Mouse (Mus musculus): ENCODE results near the gene Alg14. TPM values are rescaled to one million over a fixed set of nuclear protein-coding genes. Genes with fewer than 3 reads are reported as not detected.

The Alg14 gene
- total RNA-seq, 2 experiments from 2014 or later: 12.2 to 12.7 TPM

DNA sequence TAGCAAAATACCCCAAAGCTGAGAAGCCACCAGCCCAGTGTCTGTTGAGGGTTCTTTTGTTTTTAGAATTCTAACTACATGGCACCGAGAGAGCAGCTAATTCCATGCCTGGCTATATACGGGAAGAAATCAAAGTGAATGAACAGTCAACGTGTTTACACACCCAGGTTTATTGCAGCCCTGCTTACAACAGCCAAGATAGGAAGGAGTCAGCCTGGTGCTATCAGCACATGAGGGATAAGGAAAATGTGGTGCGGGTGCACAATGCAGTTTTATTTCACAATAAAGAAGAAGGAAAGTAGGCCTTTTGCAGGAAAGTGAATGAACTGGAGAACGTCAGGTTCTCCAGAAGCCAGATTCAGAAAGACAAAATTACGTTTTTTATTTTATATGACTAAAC, 119.9 kb downstream of the Alg14 start:
- no peak for DNase-seq

Other genes with a start within 250 kb of the Alg14 start
- gene Rwdd3, start 120.1 kb upstream of the Alg14 start, total RNA-seq (2021): 10 to 100 TPM; 28.1 to 31.7 TPM
- gene Tmem56, start 8.7 kb upstream of the Alg14 start, total RNA-seq (2021): 10 to 100 TPM; 30.1 to 35.7 TPM
- gene Cnn3, start 134.7 kb downstream of the Alg14 start, total RNA-seq (2021): 100 to 1,000 TPM in 1 of 2 experiments, 10 to 100 TPM in 1; 98.4 to 111 TPM
- gene Slc44a3, start 240.6 kb downstream of the Alg14 start, total RNA-seq (2021): not detected